Mouse (Mus musculus): Measurements from ENCODE around the gene Rab24. TPM values are rescaled to one million over a fixed set of nuclear protein-coding genes. Genes with fewer than 3 reads are reported as not detected.

Rab24 gene
- polyA plus RNA-seq, 1 experiment from 2014 or later = 92.2 TPM

- no peak for ATAC-seq
- no peaks in the 10 kb centered on the region for H3K9me3 ChIP-seq (replicated peaks; ENCODE audit: control insufficient read depth, low read length, poor library complexity, severe bottlenecking)
- H3K27me3 ChIP-seq (ENCODE audit: control insufficient read depth, insufficient read depth, low read depth, low read length) = no peaks in the 10 kb centered on the region
- H3K36me3 ChIP-seq (ENCODE audit: control insufficient read depth, insufficient read depth, low read length) = peaks cover 20% of the 10 kb centered on the region
- H3K27ac ChIP-seq (ENCODE audit: low read length) = no peak overlapping the region
- H3K9ac ChIP-seq (ENCODE audit: low read depth, low read length) = no peak overlapping the region
- H3K4me1 ChIP-seq (ENCODE audit: control insufficient read depth, insufficient read depth, low read length) = no peaks in the 10 kb centered on the region
- H3K4me2 ChIP-seq (ENCODE audit: low read length) = no peak overlapping the region
- no peak overlapping the region for H3K4me3 ChIP-seq (ENCODE audit: low read depth, low read length)
- WGBS = 96% methylated on average over 5 of the region's 5 CpGs
Observed at GRCm38 (mm10) chr13:55277646-55278045, 44.1 kb downstream of the Rab24 start.

GRCm38 (mm10) chr13:55277203-55277602, 44.5 kb downstream of the Rab24 start:
- H3K9me3 ChIP-seq (replicated peaks; ENCODE audit: control insufficient read depth, low read length, poor library complexity, severe bottlenecking) = no peaks in the 10 kb centered on the region
- no peak overlapping the region for H3K27ac ChIP-seq (ENCODE audit: low read length)
- H3K4me1 ChIP-seq (ENCODE audit: control insufficient read depth, insufficient read depth, low read length) = no peaks in the 10 kb centered on the region
- H3K9ac ChIP-seq (ENCODE audit: low read depth, low read length) = no peak overlapping the region
- H3K36me3 ChIP-seq (ENCODE audit: control insufficient read depth, insufficient read depth, low read length) = peaks cover 20% of the 10 kb centered on the region
- no peak overlapping the region for H3K4me2 ChIP-seq (ENCODE audit: low read length)
- no peaks in the 10 kb centered on the region for H3K27me3 ChIP-seq (ENCODE audit: control insufficient read depth, insufficient read depth, low read depth, low read length)
- H3K4me3 ChIP-seq (ENCODE audit: low read depth, low read length) = no peak overlapping the region
- 80% methylated on average over 5 of the region's 5 CpGs for WGBS
- ATAC-seq = no peak

Other genes starting within 250 kb of the Rab24 start
- gene Uimc1, start 221.6 kb downstream of the Rab24 start, polyA plus RNA-seq (2015; fragmentation: Nextera tagmentation; extraction: Ambion mirVana) = 20.3 and 20.8 TPM in 2 replicates
- gene Zfp346, start 216.6 kb downstream of the Rab24 start, polyA plus RNA-seq (2015; fragmentation: Nextera tagmentation; extraction: Ambion mirVana) = 29.5 and 32.2 TPM in 2 replicates
- not detected in 2 replicates for gene Gm17617, start 188.4 kb downstream of the Rab24 start, polyA plus RNA-seq (2015; fragmentation: Nextera tagmentation; extraction: Ambion mirVana)
- 0.60 and 0.82 TPM in 2 replicates for gene Fgfr4, start 169.3 kb downstream of the Rab24 start, polyA plus RNA-seq (2015; fragmentation: Nextera tagmentation; extraction: Ambion mirVana)
- gene Nsd1, start 112.2 kb downstream of the Rab24 start, polyA plus RNA-seq (2015; fragmentation: Nextera tagmentation; extraction: Ambion mirVana) = 45.2 and 54.8 TPM in 2 replicates
- gene Prelid1, start 1.4 kb downstream of the Rab24 start, polyA plus RNA-seq (2015; fragmentation: Nextera tagmentation; extraction: Ambion mirVana) = 319 and 320 TPM in 2 replicates
- 6.9 and 7.9 TPM in 2 replicates for gene Mxd3, start 7.9 kb upstream of the Rab24 start, polyA plus RNA-seq (2015; fragmentation: Nextera tagmentation; extraction: Ambion mirVana)
- 43.4 and 50.3 TPM in 2 replicates for gene Lman2, start 40.8 kb upstream of the Rab24 start, polyA plus RNA-seq (2015; fragmentation: Nextera tagmentation; extraction: Ambion mirVana)
- 0.34 and 0.62 TPM in 2 replicates for gene Rgs14, start 47.8 kb upstream of the Rab24 start, polyA plus RNA-seq (2015; fragmentation: Nextera tagmentation; extraction: Ambion mirVana)
- gene Slc34a1, start 76.2 kb upstream of the Rab24 start, polyA plus RNA-seq (2015; fragmentation: Nextera tagmentation; extraction: Ambion mirVana) = not detected in 2 replicates
- 0.57 and 0.98 TPM in 2 replicates for gene Pfn3, start 93.3 kb upstream of the Rab24 start, polyA plus RNA-seq (2015; fragmentation: Nextera tagmentation; extraction: Ambion mirVana)
- 0.31 TPM in 1 of 2 replicates, not detected in the other for gene F12, start 104.8 kb upstream of the Rab24 start, polyA plus RNA-seq (2015; fragmentation: Nextera tagmentation; extraction: Ambion mirVana)
- gene Grk6, start 123.1 kb upstream of the Rab24 start, polyA plus RNA-seq (2015; fragmentation: Nextera tagmentation; extraction: Ambion mirVana) = 28.3 and 31.8 TPM in 2 replicates
- 5.0 and 5.6 TPM in 2 replicates for gene Prr7, start 142.3 kb upstream of the Rab24 start, polyA plus RNA-seq (2015; fragmentation: Nextera tagmentation; extraction: Ambion mirVana)
- 617 and 675 TPM in 2 replicates for gene Dbn1, start 166.2 kb upstream of the Rab24 start, polyA plus RNA-seq (2015; fragmentation: Nextera tagmentation; extraction: Ambion mirVana)
- 156 and 158 TPM in 2 replicates for gene Pdlim7, start 191.7 kb upstream of the Rab24 start, polyA plus RNA-seq (2015; fragmentation: Nextera tagmentation; extraction: Ambion mirVana)
- 5.1 and 5.6 TPM in 2 replicates for gene Dok3, start 207.3 kb upstream of the Rab24 start, polyA plus RNA-seq (2015; fragmentation: Nextera tagmentation; extraction: Ambion mirVana)
- 57.0 and 58.1 TPM in 2 replicates for gene Ddx41, start 214.7 kb upstream of the Rab24 start, polyA plus RNA-seq (2015; fragmentation: Nextera tagmentation; extraction: Ambion mirVana)
- gene Fam193b, start 249.2 kb upstream of the Rab24 start, polyA plus RNA-seq (2015; fragmentation: Nextera tagmentation; extraction: Ambion mirVana) = 48.3 and 56.3 TPM in 2 replicates